ENCODE assay signal across 16 mouse cellular contexts in genomic region chr17:84738073-84738797, GRCm38 (mm10). TPM values are rescaled to one million over a fixed set of nuclear protein-coding genes. Genes with fewer than 3 reads are reported as not detected.
DNase-seq lines count a peak whose midpoint lies in the region; ATAC-seq lines count a peak whose summit lies in the region.
"Had no signal": no experiment of that assay in that cellular context is flagged by ENCODE, and none has a peak within 500 bp of the region (broad histone marks: within the 10 kb centered on the region; RNA-seq: fewer than 3 reads in every experiment).

No protein-coding gene starts in this region.

- no peak overlapping the region for H3K9ac ChIP-seq in intestine, embryonic 16.5 days (ENCODE audit: low read depth, low read length)
- no peak overlapping the region for H3K9ac ChIP-seq in intestine, embryonic 15.5 days
- H3K9ac ChIP-seq in embryonic facial prominence, embryonic 12.5 days: no peak overlapping the region
- no peak overlapping the region for H3K9ac ChIP-seq in liver, embryonic 15.5 days
- no peak overlapping the region for H3K9ac ChIP-seq in hindbrain, embryonic 12.5 days
- H3K9ac ChIP-seq in midbrain, embryonic 13.5 days (replicated peaks): no peak overlapping the region
- H3K9ac ChIP-seq: heart, embryonic 15.5 days; midbrain, embryonic 12.5 days had no signal

- no peaks in the 10 kb centered on the region for H3K36me3 ChIP-seq in intestine, embryonic 16.5 days (ENCODE audit: control insufficient read depth, insufficient read depth, low read length)
- H3K36me3 ChIP-seq in intestine, embryonic 15.5 days: no peaks in the 10 kb centered on the region
- peaks cover 8% of the 10 kb centered on the region; the same call in 1 of the 2 replicates for H3K36me3 ChIP-seq in embryonic facial prominence, embryonic 12.5 days
- peaks cover 15% of the 10 kb centered on the region for H3K36me3 ChIP-seq in liver, embryonic 15.5 days (replicated peaks)
- no peaks in the 10 kb centered on the region for H3K36me3 ChIP-seq in hindbrain, embryonic 12.5 days
- peaks cover 8% of the 10 kb centered on the region for H3K36me3 ChIP-seq in midbrain, embryonic 13.5 days

- H3K27me3 ChIP-seq in intestine, embryonic 16.5 days (replicated peaks; ENCODE audit: control insufficient read depth, insufficient read depth, low read length): no peaks in the 10 kb centered on the region
- no peaks in the 10 kb centered on the region for H3K27me3 ChIP-seq in intestine, embryonic 15.5 days (replicated peaks)
- no peaks in the 10 kb centered on the region for H3K27me3 ChIP-seq in embryonic facial prominence, embryonic 12.5 days
- no peaks in the 10 kb centered on the region for H3K27me3 ChIP-seq in liver, embryonic 15.5 days
- H3K27me3 ChIP-seq in hindbrain, embryonic 12.5 days: no peaks in the 10 kb centered on the region
- no peaks in the 10 kb centered on the region for H3K27me3 ChIP-seq in midbrain, embryonic 13.5 days
- H3K27me3 ChIP-seq: heart, embryonic 15.5 days; midbrain, embryonic 12.5 days had no signal

- no peak overlapping the region for H3K4me3 ChIP-seq in intestine, embryonic 16.5 days (ENCODE audit: low read length)
- no peak overlapping the region for H3K4me3 ChIP-seq in intestine, embryonic 15.5 days (replicated peaks)
- H3K4me3 ChIP-seq in embryonic facial prominence, embryonic 12.5 days: no peak overlapping the region
- no peak overlapping the region for H3K4me3 ChIP-seq in liver, embryonic 15.5 days (replicated peaks)
- H3K4me3 ChIP-seq in hindbrain, embryonic 12.5 days: no peak overlapping the region
- H3K4me3 ChIP-seq in midbrain, embryonic 13.5 days (replicated peaks): no peak overlapping the region
- H3K4me3 ChIP-seq: heart, embryonic 15.5 days; midbrain, embryonic 12.5 days had no signal

- 82% methylated on average over 9 of the region's 9 CpGs for WGBS in intestine, embryonic 16.5 days
- WGBS in intestine, embryonic 15.5 days: 82% methylated on average over 9 of the region's 9 CpGs
- WGBS in embryonic facial prominence, embryonic 12.5 days: 45% methylated on average over 9 of the region's 9 CpGs
- 75% methylated on average over 9 of the region's 9 CpGs for WGBS in liver, embryonic 15.5 days (ENCODE audit: insufficient replicate concordance)
- WGBS in hindbrain, embryonic 12.5 days: 80% methylated on average over 9 of the region's 9 CpGs
- WGBS in midbrain, embryonic 13.5 days: 82% methylated on average over 9 of the region's 9 CpGs

- H3K9me3 ChIP-seq in intestine, embryonic 16.5 days (ENCODE audit: control insufficient read depth, low read length): no peaks in the 10 kb centered on the region
- no peaks in the 10 kb centered on the region for H3K9me3 ChIP-seq in intestine, embryonic 15.5 days
- no peaks in the 10 kb centered on the region for H3K9me3 ChIP-seq in embryonic facial prominence, embryonic 12.5 days
- no peaks in the 10 kb centered on the region for H3K9me3 ChIP-seq in liver, embryonic 15.5 days (replicated peaks)
- H3K9me3 ChIP-seq in hindbrain, embryonic 12.5 days (replicated peaks): no peaks in the 10 kb centered on the region
- H3K9me3 ChIP-seq in midbrain, embryonic 13.5 days: no peaks in the 10 kb centered on the region
- H3K9me3 ChIP-seq: heart, embryonic 15.5 days; midbrain, embryonic 12.5 days had no signal

- peaks cover 3% of the 10 kb centered on the region; the same call in 1 of the 2 replicates for H3K4me1 ChIP-seq in intestine, embryonic 16.5 days (ENCODE audit: control insufficient read depth, insufficient read depth, low read length)
- H3K4me1 ChIP-seq in intestine, embryonic 15.5 days (replicated peaks): peaks cover 1% of the 10 kb centered on the region; the same call in 1 of the 2 replicates
- peaks cover 20% of the 10 kb centered on the region for H3K4me1 ChIP-seq in embryonic facial prominence, embryonic 12.5 days
- H3K4me1 ChIP-seq in liver, embryonic 15.5 days (replicated peaks): peaks cover 14% of the 10 kb centered on the region; the same call in 1 of the 2 replicates
- 0 out of 2 replicates have a peak, but pooled peaks cover 2% of the 10 kb centered on the region for H3K4me1 ChIP-seq in hindbrain, embryonic 12.5 days
- H3K4me1 ChIP-seq in midbrain, embryonic 13.5 days (replicated peaks): peaks cover 13% of the 10 kb centered on the region; the same call in 1 of the 2 replicates

- DNase-seq in cerebellum, adult 8-10 months: peak; percentile 20
- DNase-seq in layer of hippocampus, postnatal 14 days (ENCODE audit: low spot score in 2 of 2): no peak
- DNase-seq: heart, adult 18-20 months; kidney, postnatal 36 days; layer of hippocampus, postnatal 36 days; lung, postnatal 36 days; thymus, postnatal 25 days had no signal

- peak; percentile 53 for ATAC-seq in intestine, embryonic 16.5 days
- ATAC-seq in intestine, embryonic 15.5 days: no peak
- ATAC-seq in embryonic facial prominence, embryonic 12.5 days (ENCODE audit: insufficient number of reproducible peaks, insufficient read depth, low FRiP score, low TSS enrichment): no peak
- peak; percentile 87 for ATAC-seq in liver, embryonic 15.5 days (ENCODE audit: insufficient read depth)
- ATAC-seq in hindbrain, embryonic 12.5 days (ENCODE audit: low FRiP score): no peak
- ATAC-seq in midbrain, embryonic 13.5 days: no peak

- H3K4me2 ChIP-seq in intestine, embryonic 16.5 days (ENCODE audit: low read depth, low read length): no peak overlapping the region
- no peak overlapping the region for H3K4me2 ChIP-seq in intestine, embryonic 15.5 days (replicated peaks)
- no peak overlapping the region for H3K4me2 ChIP-seq in embryonic facial prominence, embryonic 12.5 days (replicated peaks)
- no peak overlapping the region for H3K4me2 ChIP-seq in liver, embryonic 15.5 days
- no peak overlapping the region for H3K4me2 ChIP-seq in hindbrain, embryonic 12.5 days (replicated peaks)
- H3K4me2 ChIP-seq in midbrain, embryonic 13.5 days (replicated peaks): no peak overlapping the region
- H3K4me2 ChIP-seq: heart, embryonic 15.5 days; midbrain, embryonic 12.5 days had no signal

- H3K27ac ChIP-seq in intestine, embryonic 16.5 days (ENCODE audit: low read length): no peak overlapping the region
- H3K27ac ChIP-seq in intestine, embryonic 15.5 days: no peak overlapping the region
- H3K27ac ChIP-seq in embryonic facial prominence, embryonic 12.5 days: peak overlapping the region; percentile 79
- H3K27ac ChIP-seq in liver, embryonic 15.5 days (replicated peaks): peak overlapping the region; percentile 35
- no peak overlapping the region for H3K27ac ChIP-seq in hindbrain, embryonic 12.5 days
- H3K27ac ChIP-seq in midbrain, embryonic 13.5 days: no peak overlapping the region
- H3K27ac ChIP-seq: heart, embryonic 15.5 days; midbrain, embryonic 12.5 days; stomach, postnatal 0 days had no signal

RNA-seq across cellular contexts. Expression of gene Lrpprc, which starts 52.4 kb away (rescaled TPM):
- 54.5 and 55.6 TPM in 2 replicates for polyA plus RNA-seq in intestine, embryonic 16.5 days (2015; fragmentation: Nextera tagmentation; extraction: Ambion mirVana)
- 56.7 and 57.0 TPM in 2 replicates for polyA plus RNA-seq in intestine, embryonic 15.5 days (2015; fragmentation: Nextera tagmentation; extraction: Ambion mirVana)
- polyA plus RNA-seq in embryonic facial prominence, embryonic 12.5 days (2016; fragmentation: Nextera tagmentation; extraction: Ambion mirVana): 58.1 and 59.5 TPM in 2 replicates
- 35.6 and 37.9 TPM in 2 replicates for polyA plus RNA-seq in liver, embryonic 15.5 days (2015; fragmentation: Nextera tagmentation; extraction: Ambion mirVana)
- 10 to 100 TPM; 63.5 to 66.1 TPM for total RNA-seq in layer of hippocampus, postnatal 14 days (2021)
- 52.0 and 52.3 TPM in 2 replicates for polyA plus RNA-seq in hindbrain, embryonic 12.5 days (2016; fragmentation: Nextera tagmentation; extraction: Ambion mirVana)
- polyA plus RNA-seq in midbrain, embryonic 13.5 days (2015; fragmentation: Nextera tagmentation; extraction: Ambion mirVana): 42.0 and 44.3 TPM in 2 replicates

RNA-seq across cellular contexts. Expression of gene Abcg5, which starts 55.4 kb away (rescaled TPM):
- polyA plus RNA-seq in intestine, embryonic 16.5 days (2015; fragmentation: Nextera tagmentation; extraction: Ambion mirVana): 3.7 and 6.5 TPM in 2 replicates
- 2.3 and 3.4 TPM in 2 replicates for polyA plus RNA-seq in intestine, embryonic 15.5 days (2015; fragmentation: Nextera tagmentation; extraction: Ambion mirVana)
- polyA plus RNA-seq in embryonic facial prominence, embryonic 12.5 days (2016; fragmentation: Nextera tagmentation; extraction: Ambion mirVana): 2.6 and 3.3 TPM in 2 replicates
- 0.50 and 0.56 TPM in 2 replicates for polyA plus RNA-seq in liver, embryonic 15.5 days (2015; fragmentation: Nextera tagmentation; extraction: Ambion mirVana)
- total RNA-seq in layer of hippocampus, postnatal 14 days (2021): not detected
- 3.8 and 5.8 TPM in 2 replicates for polyA plus RNA-seq in hindbrain, embryonic 12.5 days (2016; fragmentation: Nextera tagmentation; extraction: Ambion mirVana)
- 1.1 and 3.0 TPM in 2 replicates for polyA plus RNA-seq in midbrain, embryonic 13.5 days (2015; fragmentation: Nextera tagmentation; extraction: Ambion mirVana)
- total RNA-seq: heart, adult 18-20 months; layer of hippocampus, postnatal 36 days had no signal
- polyA plus RNA-seq: heart, embryonic 15.5 days had no signal

Comparison
In these comparisons a context has a peak if more than half of its experiments do, and no peak if none do; other contexts are left out.
1. ATAC-seq: peak in intestine, embryonic 16.5 days (single experiment) and liver, embryonic 15.5 days (single experiment); none in intestine, embryonic 15.5 days (single experiment), embryonic facial prominence, embryonic 12.5 days (single experiment), hindbrain, embryonic 12.5 days (single experiment) and midbrain, embryonic 13.5 days (single experiment).
2. H3K27ac ChIP-seq: peak in embryonic facial prominence, embryonic 12.5 days (single experiment) and liver, embryonic 15.5 days (single experiment); none in intestine, embryonic 16.5 days (single experiment), intestine, embryonic 15.5 days (single experiment), hindbrain, embryonic 12.5 days (single experiment) and midbrain, embryonic 13.5 days (single experiment).